In the genomic region with DNA sequence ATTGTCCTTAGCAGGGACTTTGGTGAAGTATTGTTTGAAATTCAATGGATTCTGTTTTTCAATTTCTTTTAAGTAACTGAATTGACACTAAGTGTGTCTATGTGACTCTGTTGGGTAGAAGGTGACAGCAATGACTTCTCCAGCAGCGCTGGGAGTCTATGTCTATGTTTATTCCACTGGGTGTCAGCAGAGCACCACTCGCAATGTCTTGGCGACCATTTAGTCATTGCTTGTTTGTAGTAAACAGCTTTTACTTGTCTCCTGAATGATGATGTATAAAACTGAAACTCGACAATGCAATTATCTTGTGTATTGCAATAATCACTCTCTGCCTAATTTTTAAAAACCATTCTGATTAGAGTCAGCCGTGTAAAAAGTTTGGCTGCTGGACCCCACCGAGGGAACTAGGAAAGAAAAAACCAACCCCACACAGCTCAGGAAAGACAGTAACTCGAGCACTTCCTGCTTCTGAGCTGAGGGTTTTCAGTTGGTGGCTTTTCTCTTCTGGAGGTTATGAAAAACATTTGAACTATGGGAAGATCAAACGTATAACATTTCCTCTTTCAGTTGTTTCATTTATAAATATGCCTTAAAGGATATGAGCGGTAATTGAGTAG, we compare ENCODE assay signal across 14 mouse cellular contexts. TPM values are rescaled to one million over a fixed set of nuclear protein-coding genes. Genes with fewer than 3 reads are reported as not detected.
DNase-seq lines count a peak whose midpoint lies in the region; ATAC-seq and TF ChIP-seq lines count a peak whose summit lies in the region.
"Not testable (repeated sequence)": the region's sequence is repeated elsewhere in the genome, so short reads cannot be mapped to it uniquely, and the experiment has no call there.
"Had no signal": no experiment of that assay in that cellular context is flagged by ENCODE, and none has a peak within 500 bp of the region (broad histone marks: within the 10 kb centered on the region; RNA-seq: fewer than 3 reads in every experiment).

No protein-coding gene starts in this region.

- not testable (repeated sequence) for H3K36me3 ChIP-seq in G1E (replicated peaks); embryonic facial prominence, embryonic 14.5 days (ENCODE audit: control insufficient read depth, insufficient read depth, low read length); heart, embryonic 14.5 days (ENCODE audit: control insufficient read depth, insufficient read depth, low read length); liver, embryonic 15.5 days (replicated peaks); splenic B cell, adult 2 months (ENCODE audit: control insufficient read depth, insufficient read depth, low read length, poor library complexity, severe bottlenecking)

- not testable (repeated sequence) for H3K9me3 ChIP-seq in G1E (replicated peaks); embryonic facial prominence, embryonic 14.5 days (ENCODE audit: control insufficient read depth, low read length); heart, embryonic 14.5 days (ENCODE audit: control insufficient read depth, low read length); liver, embryonic 15.5 days (replicated peaks)

- not testable (repeated sequence) for H3K27ac ChIP-seq in embryonic facial prominence, embryonic 14.5 days (replicated peaks; ENCODE audit: low read depth, low read length); heart, embryonic 14.5 days (replicated peaks in 1 of 2; ENCODE audit: control insufficient read depth in 1 of 2, insufficient read depth in 1 of 2, low read depth in 2 of 2, low read length in 2 of 2); liver, embryonic 15.5 days (replicated peaks)

- peak; percentile 96 for ATAC-seq in G1E (ENCODE audit: extremely low read depth, insufficient number of reproducible peaks, low FRiP score, poor library complexity, severe bottlenecking)
- not testable (repeated sequence) for ATAC-seq in embryonic facial prominence, embryonic 14.5 days (ENCODE audit: low read depth); heart, embryonic 14.5 days (ENCODE audit: insufficient number of reproducible peaks, insufficient read depth, low FRiP score, low read depth)
- peak; percentile 28; the same call in 1 of the 2 replicates for ATAC-seq in liver, embryonic 15.5 days (ENCODE audit: insufficient read depth)
- ATAC-seq in megakaryocyte, adult 5-6 weeks (ENCODE audit: poor library complexity, severe bottlenecking) = peak; percentile 100

- not testable (repeated sequence) for H3K4me3 ChIP-seq in G1E (ENCODE audit: low read depth, low read length); embryonic facial prominence, embryonic 14.5 days (ENCODE audit: low read depth, low read length); heart, embryonic 14.5 days (ENCODE audit: control insufficient read depth in 1 of 2, insufficient read depth in 1 of 2, low read depth in 1 of 2, low read length in 2 of 2); liver, embryonic 15.5 days (replicated peaks)

- DNase-seq in G1E (ENCODE audit: low spot score) = peak; percentile 15
- DNase-seq in embryonic facial prominence, embryonic 14.5 days (ENCODE audit: low spot score) = peak; percentile 54
- DNase-seq in kidney, adult 9 months = peak; percentile 38
- DNase-seq in splenic B cell, adult 2 months (ENCODE audit: low read depth, low spot score) = peak; percentile 38

- WGBS in embryonic facial prominence, embryonic 14.5 days = 23% methylated on average over 7 of the region's 9 CpGs
- 36% methylated on average over 7 of the region's 9 CpGs for WGBS in heart, embryonic 14.5 days
- WGBS in liver, embryonic 15.5 days (ENCODE audit: insufficient replicate concordance) = 13% methylated on average over 8 of the region's 9 CpGs

- TF ChIP-seq CTCF in G1E (IDR thresholded peaks at IDR 0.05; ENCODE audit: low read depth, low read length) = not testable (repeated sequence)

- peak overlapping the region; percentile 26; the same call in 1 of the 2 replicates for H3K4me2 ChIP-seq in embryonic facial prominence, embryonic 14.5 days (ENCODE audit: low read depth, low read length)
- 0 out of 2 replicates have a peak overlapping the region, but pooled peaks have one; percentile 26 for H3K4me2 ChIP-seq in heart, embryonic 14.5 days (ENCODE audit: low read length)
- H3K4me2 ChIP-seq in liver, embryonic 15.5 days = 0 out of 2 replicates have a peak overlapping the region, but pooled peaks have one; percentile 20

- H3K9ac ChIP-seq in embryonic facial prominence, embryonic 14.5 days (ENCODE audit: low read depth, low read length); heart, embryonic 14.5 days (ENCODE audit: low read length); liver, embryonic 15.5 days: not testable (repeated sequence)

- H3K4me1 ChIP-seq in G1E (ENCODE audit: insufficient read depth, low read depth, low read length); embryonic facial prominence, embryonic 14.5 days (ENCODE audit: control insufficient read depth, insufficient read depth, low read length); heart, embryonic 14.5 days (ENCODE audit: control insufficient read depth in 2 of 2, insufficient read depth in 2 of 2, low read length in 2 of 2); liver, embryonic 15.5 days (replicated peaks): not testable (repeated sequence)

- H3K27me3 ChIP-seq in G1E (ENCODE audit: insufficient read depth, low read length); embryonic facial prominence, embryonic 14.5 days (replicated peaks; ENCODE audit: control insufficient read depth, insufficient read depth, low read length); heart, embryonic 14.5 days (ENCODE audit: control insufficient read depth, insufficient read depth, low read length); liver, embryonic 15.5 days; splenic B cell, adult 2 months (ENCODE audit: control insufficient read depth, insufficient read depth, low read length, poor library complexity, severe bottlenecking): not testable (repeated sequence)

RNA-seq across cellular contexts. Expression of gene Gm13691, which starts 3.4 kb away (rescaled TPM):
- total RNA-seq in G1E (2014; fragmentation: Nextera tagmentation) (not detected in 2 replicates), G1E (2017) (0.17 and 0.22 TPM in 2 replicates)
- polyA plus RNA-seq in G1E (2012) = not detected in 2 replicates
- polyA plus RNA-seq in embryonic facial prominence, embryonic 14.5 days (2014; fragmentation: Nextera tagmentation; extraction: Ambion mirVana) = not detected in 2 replicates
- not detected in 2 replicates for polyA plus RNA-seq in heart, embryonic 14.5 days (2014; fragmentation: Nextera tagmentation; extraction: Ambion mirVana)
- not detected in 2 replicates for polyA plus RNA-seq in liver, embryonic 15.5 days (2015; fragmentation: Nextera tagmentation; extraction: Ambion mirVana)
- total RNA-seq in megakaryocyte, adult 5-6 weeks (2015) = not detected in 2 replicates
- not detected in 2 replicates for total RNA-seq in megakaryocyte, adult 5-6 weeks (2017)
- polyA plus RNA-seq: brain, embryonic 14.5 days; forebrain, embryonic 11.5 days; hindbrain, embryonic 13.5 days; midbrain, embryonic 16.5 days; neural tube, embryonic 15.5 days had no signal

RNA-seq across cellular contexts. Expression of gene Gm13697, which starts 9.2 kb away (rescaled TPM):
- total RNA-seq in G1E (2014; fragmentation: Nextera tagmentation) (not detected in 2 replicates), G1E (2017) (0.17 and 0.27 TPM in 2 replicates)
- not detected in 2 replicates for polyA plus RNA-seq in G1E (2012)
- not detected in 2 replicates for polyA plus RNA-seq in embryonic facial prominence, embryonic 14.5 days (2014; fragmentation: Nextera tagmentation; extraction: Ambion mirVana)
- polyA plus RNA-seq in heart, embryonic 14.5 days (2014; fragmentation: Nextera tagmentation; extraction: Ambion mirVana) = not detected in 2 replicates
- polyA plus RNA-seq in liver, embryonic 15.5 days (2015; fragmentation: Nextera tagmentation; extraction: Ambion mirVana) = not detected in 2 replicates
- not detected in 2 replicates for total RNA-seq in megakaryocyte, adult 5-6 weeks (2015)
- not detected in 2 replicates for total RNA-seq in megakaryocyte, adult 5-6 weeks (2017)
- polyA plus RNA-seq: brain, embryonic 14.5 days; forebrain, embryonic 11.5 days; hindbrain, embryonic 13.5 days; midbrain, embryonic 16.5 days; neural tube, embryonic 15.5 days had no signal

RNA-seq across cellular contexts. Expression of gene Gm13694, which starts 15.0 kb away (rescaled TPM):
- not detected in 2 replicates for total RNA-seq in G1E (2014; fragmentation: Nextera tagmentation)
- 0.17 and 0.27 TPM in 2 replicates for total RNA-seq in G1E (2017)
- not detected in 2 replicates for polyA plus RNA-seq in G1E (2012)
- polyA plus RNA-seq in embryonic facial prominence, embryonic 14.5 days (2014; fragmentation: Nextera tagmentation; extraction: Ambion mirVana) = not detected in 2 replicates
- not detected in 2 replicates for polyA plus RNA-seq in heart, embryonic 14.5 days (2014; fragmentation: Nextera tagmentation; extraction: Ambion mirVana)
- polyA plus RNA-seq in liver, embryonic 15.5 days (2015; fragmentation: Nextera tagmentation; extraction: Ambion mirVana) = not detected in 2 replicates
- total RNA-seq in megakaryocyte, adult 5-6 weeks (2015) = not detected in 2 replicates
- not detected in 2 replicates for total RNA-seq in megakaryocyte, adult 5-6 weeks (2017)
- polyA plus RNA-seq: brain, embryonic 14.5 days; forebrain, embryonic 11.5 days; hindbrain, embryonic 13.5 days; midbrain, embryonic 16.5 days; neural tube, embryonic 15.5 days had no signal

RNA-seq across cellular contexts. Expression of gene Gm13696, which starts 20.8 kb away (rescaled TPM):
- total RNA-seq in G1E (2014; fragmentation: Nextera tagmentation) = not detected in 2 replicates
- total RNA-seq in G1E (2017) = 0.17 and 0.27 TPM in 2 replicates
- polyA plus RNA-seq in G1E (2012) = not detected in 2 replicates
- not detected in 2 replicates for polyA plus RNA-seq in embryonic facial prominence, embryonic 14.5 days (2014; fragmentation: Nextera tagmentation; extraction: Ambion mirVana)
- polyA plus RNA-seq in heart, embryonic 14.5 days (2014; fragmentation: Nextera tagmentation; extraction: Ambion mirVana) = not detected in 2 replicates
- not detected in 2 replicates for polyA plus RNA-seq in liver, embryonic 15.5 days (2015; fragmentation: Nextera tagmentation; extraction: Ambion mirVana)
- total RNA-seq in megakaryocyte, adult 5-6 weeks (2015) = not detected in 2 replicates
- total RNA-seq in megakaryocyte, adult 5-6 weeks (2017) = not detected in 2 replicates
- polyA plus RNA-seq: brain, embryonic 14.5 days; forebrain, embryonic 11.5 days; hindbrain, embryonic 13.5 days; midbrain, embryonic 16.5 days; neural tube, embryonic 15.5 days had no signal

RNA-seq across cellular contexts. Expression of gene Gm13695, which starts 26.6 kb away (rescaled TPM):
- total RNA-seq in G1E (2014; fragmentation: Nextera tagmentation) (not detected in 2 replicates), G1E (2017) (0.17 TPM in 1 of 2 replicates, not detected in the other)
- not detected in 2 replicates for polyA plus RNA-seq in G1E (2012)
- not detected in 2 replicates for polyA plus RNA-seq in embryonic facial prominence, embryonic 14.5 days (2014; fragmentation: Nextera tagmentation; extraction: Ambion mirVana)
- polyA plus RNA-seq in heart, embryonic 14.5 days (2014; fragmentation: Nextera tagmentation; extraction: Ambion mirVana) = not detected in 2 replicates
- polyA plus RNA-seq in liver, embryonic 15.5 days (2015; fragmentation: Nextera tagmentation; extraction: Ambion mirVana) = not detected in 2 replicates
- total RNA-seq in megakaryocyte, adult 5-6 weeks (2015) = not detected in 2 replicates
- total RNA-seq in megakaryocyte, adult 5-6 weeks (2017) = not detected in 2 replicates
- total RNA-seq: layer of hippocampus, postnatal 25 days; left cerebral cortex, postnatal 4 days had no signal
- polyA plus RNA-seq: brain, embryonic 14.5 days; forebrain, embryonic 11.5 days; hindbrain, embryonic 13.5 days; midbrain, embryonic 16.5 days; neural tube, embryonic 15.5 days had no signal
